Mouse (Mus musculus): ENCODE results near the gene Olfr401. TPM values are rescaled to one million over a fixed set of nuclear protein-coding genes. Genes with fewer than 3 reads are reported as not detected.
"Not testable (repeated sequence)": the region's sequence is repeated elsewhere in the genome, so short reads cannot be mapped to it uniquely, and the experiment has no call there.

The Olfr401 gene
- not detected in 2 replicates for polyA plus RNA-seq (2014; fragmentation: Nextera tagmentation; extraction: Ambion mirVana)

DNA sequence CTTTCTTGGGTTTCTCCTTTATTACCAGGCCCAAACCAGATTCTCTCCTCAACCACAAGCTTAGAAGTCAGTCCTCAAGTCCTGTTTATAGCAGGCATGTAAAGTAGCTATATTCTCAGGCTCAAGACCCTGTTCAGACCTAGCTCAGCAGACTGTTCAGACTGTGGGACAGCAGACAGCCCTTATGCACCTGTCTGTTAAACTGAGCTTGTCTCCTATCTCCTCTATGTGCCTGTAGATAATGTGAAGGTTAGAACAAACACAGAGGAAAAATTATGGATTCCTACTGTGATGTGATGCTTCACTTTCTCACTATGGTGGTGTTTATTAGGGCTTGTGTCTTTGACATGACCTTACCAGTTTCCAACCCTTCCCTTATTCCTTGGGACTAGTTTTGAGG lies at the start of gene Olfr401:
Olfr401 (plus strand) TSS at position 301 of the 400 bp plus-strand sequence.
- H3K4me1 ChIP-seq (ENCODE audit: control insufficient read depth, insufficient read depth, low read length), result no peaks in the 10 kb centered on the region
- no peak within 1 kb of the TSS for H3K27ac ChIP-seq (replicated peaks; ENCODE audit: low read depth, low read length)
- no peaks in the 10 kb centered on the region for H3K36me3 ChIP-seq (ENCODE audit: control insufficient read depth, insufficient read depth, low read length)
- no peaks in the 10 kb centered on the region for H3K27me3 ChIP-seq (replicated peaks; ENCODE audit: control insufficient read depth, insufficient read depth, low read length)
- ATAC-seq (ENCODE audit: low read depth), result no peak
- no peak within 1 kb of the TSS for H3K4me2 ChIP-seq (ENCODE audit: low read depth, low read length)
- H3K9me3 ChIP-seq (ENCODE audit: control insufficient read depth, low read length), result 0 out of 2 replicates have a peak, but pooled peaks cover 11% of the 10 kb centered on the region
- H3K9ac ChIP-seq (ENCODE audit: low read depth, low read length), result no peak within 1 kb of the TSS
- no peak for DNase-seq (ENCODE audit: low spot score)
- H3K4me3 ChIP-seq (ENCODE audit: low read depth, low read length), result no peak within 1 kb of the TSS

DNA sequence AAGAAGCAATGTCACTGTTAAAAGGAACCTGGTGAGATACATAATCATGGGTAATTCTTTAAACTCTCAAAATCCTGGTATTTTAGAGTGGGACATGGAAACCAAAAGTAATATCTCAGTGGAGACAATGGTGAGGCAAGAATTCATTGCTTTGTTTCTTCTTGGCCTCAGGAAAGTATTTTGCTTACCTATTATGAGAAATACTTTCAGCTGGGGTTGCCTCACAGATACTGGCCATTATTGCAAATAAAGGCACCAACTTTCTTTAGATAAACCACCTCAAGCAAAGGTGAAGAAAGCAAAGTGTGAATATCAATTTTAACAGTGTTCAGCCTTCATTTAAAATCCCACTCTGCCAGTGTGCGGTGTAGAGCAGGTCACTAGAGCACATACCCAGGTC lies 43.9 kb upstream of the Olfr401 start, which contains the start of gene Zfp616:
Zfp616 (plus strand) TSS at position 301 of the 400 bp plus-strand sequence.
- ATAC-seq (ENCODE audit: low read depth), result no peak
- Histone ChIP-seq H3K9ac (ENCODE audit: low read depth, low read length) (no peak within 1 kb of the TSS), H3K4me3 (ENCODE audit: low read depth, low read length) (no peak within 1 kb of the TSS), H3K27ac (replicated peaks; ENCODE audit: low read depth, low read length) (no peak within 1 kb of the TSS), H3K4me2 (ENCODE audit: low read depth, low read length) (no peak within 1 kb of the TSS), H3K9me3 (ENCODE audit: control insufficient read depth, low read length) (no peaks in the 10 kb centered on the region), H3K27me3 (replicated peaks; ENCODE audit: control insufficient read depth, insufficient read depth, low read length) (no peaks in the 10 kb centered on the region), H3K4me1 (ENCODE audit: control insufficient read depth, insufficient read depth, low read length) (no peaks in the 10 kb centered on the region), H3K36me3 (ENCODE audit: control insufficient read depth, insufficient read depth, low read length) (no peaks in the 10 kb centered on the region)
- DNase-seq (ENCODE audit: low spot score), result no peak
- WGBS, result 96% methylated on average over 1 of the region's 1 CpGs

DNA sequence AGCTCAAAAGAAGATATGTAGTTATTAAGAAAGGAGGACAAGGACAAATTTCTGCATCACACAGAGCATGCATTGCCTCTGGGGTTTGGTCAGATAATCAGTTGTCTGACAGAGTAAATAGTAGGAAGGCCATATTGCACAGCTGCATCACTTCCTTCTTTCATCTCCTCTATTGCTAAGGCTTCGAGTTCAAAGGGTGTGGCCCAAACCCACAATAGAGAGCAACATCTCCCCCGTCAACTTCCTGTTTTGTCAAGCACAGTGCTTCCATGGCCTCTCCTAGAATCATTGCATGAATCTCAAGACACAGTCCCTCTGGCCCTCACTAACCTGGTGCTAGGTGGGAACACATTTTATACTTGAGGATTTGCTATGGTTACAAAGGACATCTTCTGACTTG lies 12.8 kb upstream of the Olfr401 start:
- Histone ChIP-seq H3K27me3 (replicated peaks; ENCODE audit: control insufficient read depth, insufficient read depth, low read length) (no peaks in the 10 kb centered on the region), H3K4me2 (ENCODE audit: low read depth, low read length) (no peak overlapping the region), H3K4me3 (ENCODE audit: low read depth, low read length) (no peak overlapping the region), H3K36me3 (ENCODE audit: control insufficient read depth, insufficient read depth, low read length) (no peaks in the 10 kb centered on the region), H3K4me1 (ENCODE audit: control insufficient read depth, insufficient read depth, low read length) (no peaks in the 10 kb centered on the region), H3K9ac (ENCODE audit: low read depth, low read length) (no peak overlapping the region), H3K27ac (replicated peaks; ENCODE audit: low read depth, low read length) (no peak overlapping the region), H3K9me3 (ENCODE audit: control insufficient read depth, low read length) (peaks cover 4% of the 10 kb centered on the region; the same call in 1 of the 2 replicates)
- WGBS, result 65% methylated on average over 2 of the region's 2 CpGs
- ATAC-seq (ENCODE audit: low read depth) (no peak), DNase-seq (ENCODE audit: low spot score) (no peak)

- no peak for DNase-seq (ENCODE audit: low spot score)
- WGBS, result 51% methylated on average over 2 of the region's 2 CpGs
- Histone ChIP-seq H3K9ac (ENCODE audit: low read depth, low read length) (no peak overlapping the region), H3K4me1 (ENCODE audit: control insufficient read depth, insufficient read depth, low read length) (no peaks in the 10 kb centered on the region), H3K4me3 (ENCODE audit: low read depth, low read length) (no peak overlapping the region), H3K4me2 (ENCODE audit: low read depth, low read length) (no peak overlapping the region), H3K9me3 (ENCODE audit: control insufficient read depth, low read length) (no peaks in the 10 kb centered on the region), H3K27me3 (replicated peaks; ENCODE audit: control insufficient read depth, insufficient read depth, low read length) (no peaks in the 10 kb centered on the region), H3K27ac (replicated peaks; ENCODE audit: low read depth, low read length) (no peak overlapping the region), H3K36me3 (ENCODE audit: control insufficient read depth, insufficient read depth, low read length) (no peaks in the 10 kb centered on the region)
- ATAC-seq (ENCODE audit: low read depth), result no peak
Observed at GRCm38 (mm10) chr11:74101507-74101906, 12.0 kb upstream of the Olfr401 start.

- 26% methylated on average over 5 of the region's 5 CpGs for WGBS
- H3K27me3 ChIP-seq (replicated peaks; ENCODE audit: control insufficient read depth, insufficient read depth, low read length), result no peaks in the 10 kb centered on the region
- H3K36me3 ChIP-seq (ENCODE audit: control insufficient read depth, insufficient read depth, low read length), result no peaks in the 10 kb centered on the region
- no peak overlapping the region for H3K4me3 ChIP-seq (ENCODE audit: low read depth, low read length)
- DNase-seq (ENCODE audit: low spot score) (no peak), ATAC-seq (ENCODE audit: low read depth) (no peak)
- H3K27ac ChIP-seq (replicated peaks; ENCODE audit: low read depth, low read length), result no peak overlapping the region
- peaks cover 5% of the 10 kb centered on the region; the same call in 1 of the 2 replicates for H3K9me3 ChIP-seq (ENCODE audit: control insufficient read depth, low read length)
- H3K4me1 ChIP-seq (ENCODE audit: control insufficient read depth, insufficient read depth, low read length), result no peaks in the 10 kb centered on the region
- no peak overlapping the region for H3K4me2 ChIP-seq (ENCODE audit: low read depth, low read length)
- no peak overlapping the region for H3K9ac ChIP-seq (ENCODE audit: low read depth, low read length)
Observed at GRCm38 (mm10) chr11:74105066-74105465, 8.4 kb upstream of the Olfr401 start.

- not testable (repeated sequence) for H3K27ac ChIP-seq (replicated peaks; ENCODE audit: low read depth, low read length); H3K4me3 ChIP-seq (ENCODE audit: low read depth, low read length); H3K9ac ChIP-seq (ENCODE audit: low read depth, low read length); H3K27me3 ChIP-seq (replicated peaks; ENCODE audit: control insufficient read depth, insufficient read depth, low read length); ATAC-seq (ENCODE audit: low read depth); H3K36me3 ChIP-seq (ENCODE audit: control insufficient read depth, insufficient read depth, low read length); DNase-seq (ENCODE audit: low spot score); H3K4me2 ChIP-seq (ENCODE audit: low read depth, low read length); H3K4me1 ChIP-seq (ENCODE audit: control insufficient read depth, insufficient read depth, low read length)
- WGBS, result 37% methylated on average over 1 of the region's 1 CpGs
- peaks cover 33% of the 10 kb centered on the region for H3K9me3 ChIP-seq (ENCODE audit: control insufficient read depth, low read length)
Observed at GRCm38 (mm10) chr11:74140001-74140400, 26.5 kb downstream of the Olfr401 start.

DNA sequence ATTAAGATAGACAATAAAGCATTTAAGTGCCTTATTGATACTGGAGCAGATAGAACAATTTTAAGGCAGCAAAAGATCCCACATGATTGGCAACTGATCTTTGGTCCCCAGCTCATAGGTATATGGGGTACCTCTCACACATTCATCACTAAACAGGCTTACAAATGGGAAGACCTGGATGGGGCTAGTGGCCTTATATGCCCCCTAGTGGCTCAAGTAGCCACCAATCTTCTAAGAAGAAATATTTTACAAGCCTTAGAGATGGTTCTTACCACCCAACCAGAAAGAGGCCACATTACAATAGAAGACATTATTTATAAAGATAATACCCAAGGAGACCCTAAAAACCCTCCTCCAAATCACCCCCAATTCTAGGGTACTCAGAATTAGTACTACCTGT lies 32.4 kb downstream of the Olfr401 start:
- no peaks in the 10 kb centered on the region for H3K4me1 ChIP-seq (ENCODE audit: control insufficient read depth, insufficient read depth, low read length)
- no peaks in the 10 kb centered on the region for H3K27me3 ChIP-seq (replicated peaks; ENCODE audit: control insufficient read depth, insufficient read depth, low read length)
- no peak overlapping the region for H3K27ac ChIP-seq (replicated peaks; ENCODE audit: low read depth, low read length)
- H3K9ac ChIP-seq (ENCODE audit: low read depth, low read length), result no peak overlapping the region
- no peak overlapping the region for H3K4me3 ChIP-seq (ENCODE audit: low read depth, low read length)
- ATAC-seq (ENCODE audit: low read depth) (no peak), DNase-seq (ENCODE audit: low spot score) (no peak)
- H3K4me2 ChIP-seq (ENCODE audit: low read depth, low read length), result no peak overlapping the region
- peaks cover 27% of the 10 kb centered on the region; the same call in 1 of the 2 replicates for H3K9me3 ChIP-seq (ENCODE audit: control insufficient read depth, low read length)
- H3K36me3 ChIP-seq (ENCODE audit: control insufficient read depth, insufficient read depth, low read length), result no peaks in the 10 kb centered on the region

DNA sequence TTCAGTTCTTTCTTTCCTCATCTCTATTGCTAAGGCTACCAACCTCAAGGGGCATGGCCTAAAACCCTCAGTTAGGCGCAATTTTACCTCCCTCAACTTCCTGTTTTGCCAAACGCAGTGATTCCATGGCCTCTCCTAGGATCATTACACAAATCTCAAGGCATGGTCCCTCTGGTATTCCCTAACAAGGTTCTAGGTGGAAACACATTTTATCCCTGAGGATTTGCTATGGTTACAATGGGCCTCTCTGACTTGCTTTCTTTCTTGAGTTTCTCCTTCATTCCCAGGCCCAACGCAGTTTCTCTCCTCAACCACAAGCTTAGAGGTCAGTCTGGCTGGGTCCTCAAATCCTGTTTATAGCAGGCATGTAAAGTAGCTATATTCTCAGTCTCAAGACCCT lies 39.7 kb downstream of the Olfr401 start, which contains the start of gene Olfr402:
Olfr402 (plus strand) TSS at position 301 of the 400 bp plus-strand sequence.
- H3K4me3 ChIP-seq (ENCODE audit: low read depth, low read length), result no peak within 1 kb of the TSS
- WGBS, result 53% methylated on average over 3 of the region's 3 CpGs
- no peak within 1 kb of the TSS for H3K9ac ChIP-seq (ENCODE audit: low read depth, low read length)
- ATAC-seq (ENCODE audit: low read depth) (no peak), DNase-seq (ENCODE audit: low spot score) (no peak)
- no peak within 1 kb of the TSS for H3K4me2 ChIP-seq (ENCODE audit: low read depth, low read length)
- H3K4me1 ChIP-seq (ENCODE audit: control insufficient read depth, insufficient read depth, low read length), result no peaks in the 10 kb centered on the region
- 0 out of 2 replicates have a peak, but pooled peaks cover 11% of the 10 kb centered on the region for H3K9me3 ChIP-seq (ENCODE audit: control insufficient read depth, low read length)
- no peaks in the 10 kb centered on the region for H3K27me3 ChIP-seq (replicated peaks; ENCODE audit: control insufficient read depth, insufficient read depth, low read length)
- no peaks in the 10 kb centered on the region for H3K36me3 ChIP-seq (ENCODE audit: control insufficient read depth, insufficient read depth, low read length)
- H3K27ac ChIP-seq (replicated peaks; ENCODE audit: low read depth, low read length), result no peak within 1 kb of the TSS

DNA sequence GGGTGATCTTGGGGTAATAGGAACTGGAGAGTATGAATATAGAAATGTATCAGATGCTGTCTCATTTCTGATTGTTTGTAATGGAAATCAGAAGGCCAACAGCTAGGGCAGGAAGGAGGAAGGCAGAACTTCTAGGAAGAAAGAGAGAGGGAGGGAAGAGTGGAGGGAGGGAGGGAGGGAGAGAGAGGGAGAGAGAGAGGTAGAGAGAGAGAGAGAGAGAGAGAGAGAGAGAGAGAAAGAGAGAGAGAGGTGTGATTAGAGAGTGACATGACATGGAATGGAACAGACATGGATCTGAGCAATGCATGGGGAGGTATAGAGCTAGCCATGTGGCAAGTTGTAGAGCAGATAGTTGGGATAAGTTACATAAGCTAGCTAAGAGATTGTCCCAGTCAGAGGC lies 55.3 kb downstream of the Olfr401 start:
- H3K9me3 ChIP-seq (ENCODE audit: control insufficient read depth, low read length), result no peaks in the 10 kb centered on the region
- H3K27ac ChIP-seq (replicated peaks; ENCODE audit: low read depth, low read length), result no peak overlapping the region
- ATAC-seq (ENCODE audit: low read depth) (no peak), DNase-seq (ENCODE audit: low spot score) (no peak)
- H3K4me2 ChIP-seq (ENCODE audit: low read depth, low read length), result no peak overlapping the region
- no peaks in the 10 kb centered on the region for H3K4me1 ChIP-seq (ENCODE audit: control insufficient read depth, insufficient read depth, low read length)
- no peaks in the 10 kb centered on the region for H3K36me3 ChIP-seq (ENCODE audit: control insufficient read depth, insufficient read depth, low read length)
- no peak overlapping the region for H3K4me3 ChIP-seq (ENCODE audit: low read depth, low read length)
- no peaks in the 10 kb centered on the region for H3K27me3 ChIP-seq (replicated peaks; ENCODE audit: control insufficient read depth, insufficient read depth, low read length)
- no peak overlapping the region for H3K9ac ChIP-seq (ENCODE audit: low read depth, low read length)

All from embryonic facial prominence, embryonic 14.5 days (tissue).